Mouse (Mus musculus) forebrain, embryonic 15.5 days (tissue): ENCODE results near the gene Zcchc2. TPM values are rescaled to one million over a fixed set of nuclear protein-coding genes. Genes with fewer than 3 reads are reported as not detected.

ENCODE experiments used
- ATAC-seq: fragments of 200-750 bp; cut with Nextera tagmentation; replicated peaks from 2 replicates; pipeline ENCODE4 v1.8.0; 2017; ENCODE audit warnings: mild to moderate bottlenecking, moderate TSS enrichment, moderate library complexity
- H3K27ac ChIP-seq: fragments of 300-500 bp; sonication (generic); replicated peaks from 2 replicates; pipeline ENCODE4 v1.5.1; 2015; ENCODE audit warnings: mild to moderate bottlenecking, inconsistent platforms
- H3K27me3 ChIP-seq: fragments of 300-500 bp; sonication (generic); 2 replicates; pipeline ENCODE4 v1.6.1; 2015; ENCODE audit warnings: inconsistent platforms
- H3K36me3 ChIP-seq: fragments of 300-500 bp; sonication (generic); 2 replicates; pipeline ENCODE4 v1.6.1; 2015; ENCODE audit warnings: mild to moderate bottlenecking, inconsistent platforms
- H3K4me1 ChIP-seq: fragments of 300-500 bp; sonication (generic); 2 replicates; pipeline ENCODE4 v1.6.1; 2015; ENCODE audit warnings: inconsistent platforms
- H3K4me2 ChIP-seq: fragments of 300-500 bp; sonication (generic); replicated peaks from 2 replicates; pipeline ENCODE4 v1.6.1; 2015; ENCODE audit warnings: mild to moderate bottlenecking, inconsistent platforms
- H3K4me3 ChIP-seq: fragments of 300-500 bp; sonication (generic); 2 replicates; pipeline ENCODE4 v1.5.1; 2015; ENCODE audit warnings: mild to moderate bottlenecking, inconsistent platforms
- H3K9ac ChIP-seq: fragments of 300-500 bp; sonication (generic); replicated peaks from 2 replicates; pipeline ENCODE4 v1.6.1; 2015; ENCODE audit warnings: mild to moderate bottlenecking, inconsistent platforms
- H3K9me3 ChIP-seq: fragments of 300-500 bp; sonication (generic); 2 replicates; pipeline ENCODE4 v1.6.1; 2016; ENCODE audit warnings: inconsistent platforms
- WGBS: fragments of 180-500 bp; shearing (Covaris S2); methylation state at CpG from one replicate; pipeline ENCODE4 v1.1.7; 2015; ENCODE audit warnings: mixed read lengths; 5-methylcytosine and 5-hydroxymethylcytosine counted together
- polyA plus RNA-seq: library from polyadenylated mRNA; unstranded; fragments of >200 nt; fragmentation: Nextera tagmentation; extraction: Ambion mirVana; gene quantifications from 2 replicates; pipeline ENCODE4 v1.2.1, GENCODE M21; 2015

Gene Zcchc2
- polyA plus RNA-seq, 1 experiment from 2014 or later: 1.6 TPM

DNA sequence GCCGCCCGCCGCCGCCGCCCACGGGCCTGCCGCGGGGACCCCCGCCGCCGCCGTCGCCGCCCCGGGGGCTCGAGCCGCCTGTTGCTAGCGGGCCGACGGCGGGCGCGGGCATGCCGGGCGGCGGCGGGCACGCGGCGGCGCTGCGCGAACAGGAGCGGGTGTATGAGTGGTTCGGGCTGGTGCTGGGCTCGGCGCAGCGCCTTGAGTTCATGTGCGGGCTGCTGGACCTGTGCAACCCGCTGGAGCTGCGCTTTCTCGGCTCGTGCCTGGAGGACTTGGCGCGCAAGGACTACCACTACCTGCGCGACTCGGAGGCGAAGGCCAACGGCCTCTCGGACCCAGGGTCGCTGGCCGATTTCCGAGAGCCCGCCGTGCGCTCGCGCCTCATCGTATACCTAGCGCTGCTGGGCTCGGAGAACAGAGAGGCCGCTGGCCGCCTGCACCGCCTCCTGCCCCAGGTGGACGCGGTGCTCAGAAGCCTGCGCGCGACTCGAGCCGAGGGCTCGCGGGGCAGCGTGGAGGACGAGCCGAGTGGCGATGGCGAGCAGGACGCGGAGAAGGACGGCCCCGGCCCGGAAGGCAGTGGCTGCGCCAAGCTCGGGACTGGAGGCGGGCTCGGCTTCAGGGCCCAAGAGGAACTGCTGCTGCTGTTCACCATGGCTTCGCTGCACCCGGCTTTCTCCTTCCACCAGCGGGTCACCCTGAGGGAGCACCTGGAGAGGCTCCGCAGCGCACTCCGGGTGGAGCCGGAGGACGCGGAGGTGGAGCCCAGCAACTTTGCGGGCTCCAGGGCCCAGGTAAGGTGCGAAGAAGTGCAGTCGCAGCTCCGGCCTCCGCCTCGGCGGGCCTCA is 930 bp downstream of the Zcchc2 start:
- peak overlapping the region; percentile 67 for H3K9ac ChIP-seq
- H3K4me3 ChIP-seq: peak overlapping the region; percentile 82
- H3K4me2 ChIP-seq: peak overlapping the region; percentile 98
- peak; percentile 12 for ATAC-seq
- WGBS: under 1% methylated on average over 104 of the region's 104 CpGs
- no peaks in the 10 kb centered on the region for H3K9me3 ChIP-seq
- no peaks in the 10 kb centered on the region for H3K36me3 ChIP-seq
- H3K4me1 ChIP-seq: peaks cover 34% of the 10 kb centered on the region
- H3K27me3 ChIP-seq: no peaks in the 10 kb centered on the region
- H3K27ac ChIP-seq: peak overlapping the region; percentile 96

DNA sequence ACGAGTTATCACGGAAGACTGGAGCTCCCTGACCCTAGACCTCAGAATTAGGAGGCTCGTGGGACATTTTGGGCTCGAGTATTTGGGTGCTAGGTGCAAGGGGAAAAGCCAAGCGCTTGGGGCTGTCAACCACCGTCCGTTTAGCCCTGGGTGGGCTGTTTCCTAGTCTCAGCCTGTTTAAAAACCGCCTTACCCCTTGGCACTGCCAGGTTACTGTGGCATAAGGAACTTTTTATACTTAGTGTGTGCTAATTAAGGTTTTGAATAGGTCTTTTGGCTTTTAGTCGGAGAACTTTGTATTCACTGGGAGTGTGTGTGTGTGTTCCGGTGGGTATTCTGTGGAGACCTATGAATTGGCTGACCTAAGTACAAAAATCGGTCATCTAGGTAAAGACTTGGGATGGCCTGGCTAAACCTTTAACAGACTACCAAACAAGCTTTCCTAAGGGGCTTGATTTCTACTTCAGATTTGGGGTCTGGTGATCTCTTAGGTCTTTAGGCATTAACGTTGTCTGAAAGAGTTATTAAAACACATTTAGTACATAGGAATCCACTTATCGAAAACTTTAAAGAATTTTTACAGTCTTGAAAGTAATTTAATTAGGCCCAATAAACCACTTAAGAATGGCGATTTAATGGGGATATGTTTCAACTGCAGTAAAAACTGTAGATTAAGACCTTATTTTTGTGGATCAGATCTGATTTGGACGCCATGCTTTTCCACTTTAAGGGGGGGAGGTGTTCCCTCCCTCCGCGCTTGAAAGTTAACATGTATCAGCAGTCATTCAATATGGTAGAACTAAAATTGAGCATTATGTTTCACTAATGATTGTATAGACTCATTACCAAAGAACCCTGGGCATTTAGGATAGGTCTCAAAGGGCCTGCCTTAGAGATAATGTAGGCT is 2.0 kb downstream of the Zcchc2 start:
- 22% methylated on average over 17 of the region's 17 CpGs for WGBS
- H3K27ac ChIP-seq: no peak overlapping the region

DNA sequence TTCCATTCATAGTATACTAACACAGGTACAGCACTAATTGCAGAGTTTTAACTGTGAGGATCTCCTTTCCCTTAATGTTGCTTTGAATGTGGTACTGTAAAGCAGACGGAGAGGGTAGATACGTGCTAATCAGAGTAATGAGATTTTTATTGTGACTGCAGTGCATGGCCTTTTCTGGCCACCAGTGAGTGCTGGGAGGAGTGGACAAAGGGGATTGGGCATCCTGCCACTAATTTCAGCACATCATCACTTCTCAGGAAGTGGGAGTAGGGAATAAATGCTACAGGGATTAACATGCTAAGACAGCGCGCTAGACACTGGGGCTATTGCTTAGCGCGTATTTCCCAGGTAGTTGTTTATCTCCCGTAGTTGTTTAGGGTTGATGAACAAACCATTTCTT is 3.0 kb downstream of the Zcchc2 start:
- Histone ChIP-seq H3K27ac (no peak overlapping the region), H3K27me3 (no peaks in the 10 kb centered on the region), H3K9me3 (no peaks in the 10 kb centered on the region), H3K4me1 (peaks cover 34% of the 10 kb centered on the region), H3K4me2 (peak overlapping the region; percentile 98), H3K36me3 (no peaks in the 10 kb centered on the region), H3K9ac (peak overlapping the region; percentile 69), H3K4me3 (peak overlapping the region; percentile 82)
- 3% methylated on average over 7 of the region's 7 CpGs for WGBS
- no peak for ATAC-seq

More for the DNA sequence above, 2.0 kb downstream of the Zcchc2 start:
- Histone ChIP-seq H3K9ac (peak overlapping the region; percentile 67), H3K36me3 (no peaks in the 10 kb centered on the region), H3K27me3 (no peaks in the 10 kb centered on the region), H3K4me2 (peak overlapping the region; percentile 98), H3K4me1 (peaks cover 34% of the 10 kb centered on the region), H3K4me3 (peak overlapping the region; percentile 82), H3K9me3 (no peaks in the 10 kb centered on the region)
- ATAC-seq: no peak

DNA sequence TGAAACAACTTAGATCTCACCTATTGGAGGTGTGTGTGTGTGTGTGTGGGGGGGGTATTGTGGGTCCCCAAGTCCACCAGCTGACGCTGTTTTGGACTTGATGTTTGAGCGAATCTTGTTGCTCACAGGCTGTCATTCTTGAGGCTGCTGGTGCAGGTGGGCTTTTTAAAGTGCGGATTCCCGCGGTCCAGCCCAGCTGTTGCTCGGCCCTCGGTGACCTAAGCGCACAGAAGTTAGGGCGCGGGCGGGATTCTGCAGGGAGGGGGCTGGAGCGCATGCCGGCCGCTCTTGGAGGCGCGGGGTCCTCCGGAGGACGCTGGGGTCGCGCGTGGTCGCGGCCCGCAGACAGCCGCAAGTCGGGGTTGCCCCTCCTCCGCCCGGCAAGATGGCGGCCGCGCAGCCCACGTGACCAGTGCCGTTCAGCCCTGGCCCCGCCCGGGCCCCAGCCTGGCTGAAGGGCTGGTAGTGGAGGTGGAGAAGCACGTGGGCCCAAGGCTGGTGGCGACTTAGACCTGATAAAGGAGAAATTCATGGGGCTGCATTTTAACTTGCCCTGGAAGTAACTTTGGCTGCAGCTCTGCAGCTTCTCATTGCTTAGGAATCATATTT is 3.5 kb downstream of the Zcchc2 start:
- WGBS: under 1% methylated on average over 34 of the region's 37 CpGs
- no peaks in the 10 kb centered on the region for H3K27me3 ChIP-seq
- H3K9me3 ChIP-seq: no peaks in the 10 kb centered on the region
- H3K36me3 ChIP-seq: no peaks in the 10 kb centered on the region
- H3K9ac ChIP-seq: peak overlapping the region; percentile 69
- H3K4me3 ChIP-seq: peak overlapping the region; percentile 82
- peak overlapping the region; percentile 98 for H3K4me2 ChIP-seq
- H3K27ac ChIP-seq: 0 out of 2 replicates have a peak overlapping the region, but pooled peaks have one; percentile 44
- peaks cover 34% of the 10 kb centered on the region for H3K4me1 ChIP-seq
- ATAC-seq: peak; percentile 53

DNA sequence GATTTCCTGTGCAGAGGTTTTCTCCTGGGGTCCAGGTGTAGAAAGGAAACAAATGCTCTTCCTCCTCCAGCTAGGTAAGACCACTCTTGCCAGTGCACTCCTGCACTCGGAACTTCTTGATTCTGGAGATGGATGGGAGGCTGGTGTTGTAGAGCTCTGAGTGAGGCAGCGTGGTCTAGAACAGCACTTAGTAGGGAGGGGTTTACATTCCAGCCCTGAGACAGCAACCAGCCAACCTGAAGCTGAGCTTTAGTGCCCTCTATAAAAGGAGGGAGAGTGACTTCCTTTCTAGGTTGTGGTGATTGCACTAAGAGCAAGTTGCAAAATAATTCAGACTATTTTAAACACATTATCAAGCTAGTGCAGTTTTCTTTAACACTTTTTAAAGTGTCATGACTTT is 5.8 kb downstream of the Zcchc2 start:
- WGBS: 79% methylated on average over 2 of the region's 2 CpGs
- no peaks in the 10 kb centered on the region for H3K36me3 ChIP-seq
- no peak overlapping the region for H3K4me3 ChIP-seq
- no peaks in the 10 kb centered on the region for H3K27me3 ChIP-seq
- no peaks in the 10 kb centered on the region for H3K9me3 ChIP-seq
- no peak for ATAC-seq
- H3K4me2 ChIP-seq: no peak overlapping the region
- no peak overlapping the region for H3K27ac ChIP-seq
- peaks cover 30% of the 10 kb centered on the region for H3K4me1 ChIP-seq
- H3K9ac ChIP-seq: no peak overlapping the region

DNA sequence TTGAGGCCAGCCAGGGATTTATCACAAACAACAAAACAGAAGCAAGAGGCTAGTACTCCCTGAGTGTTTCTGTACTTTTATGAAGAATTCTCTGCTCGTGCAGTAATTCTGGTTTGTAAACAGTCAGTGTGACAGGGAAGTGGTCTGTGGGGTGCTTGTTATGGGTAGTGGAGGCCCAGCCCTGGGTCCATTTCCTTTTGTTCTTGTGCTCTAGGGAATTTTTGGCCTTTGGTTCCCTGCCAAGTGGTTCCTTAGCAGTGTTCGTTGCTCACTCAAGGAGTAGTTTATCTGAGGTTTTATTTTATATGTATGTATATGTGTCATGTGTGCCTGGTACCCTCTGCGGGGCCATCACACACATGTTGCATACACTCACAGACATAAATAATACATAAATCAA is 7.1 kb downstream of the Zcchc2 start:
- Histone ChIP-seq H3K36me3 (no peaks in the 10 kb centered on the region), H3K27ac (no peak overlapping the region), H3K4me2 (no peak overlapping the region), H3K4me3 (no peak overlapping the region), H3K9ac (no peak overlapping the region), H3K4me1 (peaks cover 21% of the 10 kb centered on the region), H3K9me3 (no peaks in the 10 kb centered on the region), H3K27me3 (no peaks in the 10 kb centered on the region)
- WGBS: 37% methylated on average over 3 of the region's 3 CpGs
- no peak for ATAC-seq

DNA sequence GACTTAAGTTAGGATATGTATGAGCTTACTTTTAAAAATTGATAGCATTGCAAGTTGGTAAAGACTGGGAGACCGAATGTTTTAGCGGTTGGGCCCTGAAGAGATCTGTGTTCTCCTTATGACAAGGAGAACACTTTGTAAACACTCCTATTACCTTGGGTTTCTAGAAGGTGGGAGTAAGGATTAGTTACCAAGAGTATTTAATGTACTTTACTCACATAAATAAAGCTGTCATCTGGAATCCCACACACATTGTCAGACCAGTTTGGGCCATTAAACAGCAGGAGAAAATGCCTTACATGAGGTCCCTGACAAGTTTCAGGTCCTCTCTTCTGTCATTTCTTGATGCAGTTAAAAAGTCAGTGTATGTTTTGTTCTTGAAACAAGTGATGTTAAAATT is 9.6 kb downstream of the Zcchc2 start:
- H3K36me3 ChIP-seq: 0 out of 2 replicates have a peak, but pooled peaks cover 6% of the 10 kb centered on the region
- H3K27me3 ChIP-seq: no peaks in the 10 kb centered on the region
- no peak overlapping the region for H3K9ac ChIP-seq
- no peak for ATAC-seq
- 96% methylated on average over 2 of the region's 2 CpGs for WGBS
- H3K4me2 ChIP-seq: no peak overlapping the region
- H3K27ac ChIP-seq: no peak overlapping the region
- no peak overlapping the region for H3K4me3 ChIP-seq
- H3K9me3 ChIP-seq: no peaks in the 10 kb centered on the region
- H3K4me1 ChIP-seq: no peaks in the 10 kb centered on the region

DNA sequence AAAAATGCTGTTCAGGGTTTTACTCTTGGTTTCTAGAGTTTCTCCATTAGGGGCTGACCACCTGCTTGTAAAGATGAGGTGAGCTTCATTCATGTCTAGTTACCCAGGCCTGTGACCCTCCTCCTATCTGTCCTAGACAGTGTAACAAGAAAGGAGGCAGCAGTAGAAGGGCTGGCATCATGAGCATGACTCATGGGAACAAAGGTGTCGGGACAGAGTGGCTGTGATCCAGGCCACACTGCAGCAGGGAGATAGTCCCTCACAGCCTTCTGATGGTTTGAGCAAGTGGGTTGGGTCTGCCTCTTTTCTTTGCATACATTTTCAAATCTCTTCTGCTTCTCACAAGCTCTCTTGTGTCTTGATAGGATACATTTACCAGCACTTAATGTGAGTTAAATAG is 17.4 kb downstream of the Zcchc2 start:
- H3K4me3 ChIP-seq: no peak overlapping the region
- H3K36me3 ChIP-seq: peaks cover 8% of the 10 kb centered on the region; the same call in 1 of the 2 replicates
- no peak overlapping the region for H3K9ac ChIP-seq
- 90% methylated on average over 1 of the region's 1 CpGs for WGBS
- no peak overlapping the region for H3K4me2 ChIP-seq
- H3K27me3 ChIP-seq: no peaks in the 10 kb centered on the region
- H3K4me1 ChIP-seq: no peaks in the 10 kb centered on the region
- H3K27ac ChIP-seq: no peak overlapping the region
- H3K9me3 ChIP-seq: no peaks in the 10 kb centered on the region
- no peak for ATAC-seq

DNA sequence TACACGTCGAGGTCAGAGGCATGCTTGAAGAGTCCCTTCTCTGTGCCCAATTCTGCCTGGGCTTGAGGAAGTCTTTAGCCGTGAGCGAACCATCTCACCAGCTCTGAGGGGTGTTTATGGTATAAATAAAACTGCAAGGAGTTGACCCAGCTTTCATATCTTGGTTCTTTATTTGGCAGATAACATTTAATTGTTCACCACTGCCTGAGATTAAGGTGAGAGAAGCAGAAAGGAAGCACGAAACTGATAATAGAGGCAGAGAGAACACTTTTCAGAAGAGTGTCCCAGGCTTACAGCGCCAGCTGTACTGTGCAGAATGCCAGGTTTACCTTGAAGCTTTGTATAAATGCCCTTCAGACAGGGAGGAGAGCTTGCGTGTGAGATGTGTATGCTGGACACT is 20.9 kb downstream of the Zcchc2 start:
- Histone ChIP-seq H3K27ac (no peak overlapping the region), H3K4me1 (no peaks in the 10 kb centered on the region), H3K9me3 (no peaks in the 10 kb centered on the region), H3K4me2 (no peak overlapping the region), H3K36me3 (no peaks in the 10 kb centered on the region; the same call in 1 of the 2 replicates), H3K4me3 (no peak overlapping the region), H3K27me3 (no peaks in the 10 kb centered on the region), H3K9ac (no peak overlapping the region)
- ATAC-seq: no peak
- WGBS: 91% methylated on average over 7 of the region's 7 CpGs

DNA sequence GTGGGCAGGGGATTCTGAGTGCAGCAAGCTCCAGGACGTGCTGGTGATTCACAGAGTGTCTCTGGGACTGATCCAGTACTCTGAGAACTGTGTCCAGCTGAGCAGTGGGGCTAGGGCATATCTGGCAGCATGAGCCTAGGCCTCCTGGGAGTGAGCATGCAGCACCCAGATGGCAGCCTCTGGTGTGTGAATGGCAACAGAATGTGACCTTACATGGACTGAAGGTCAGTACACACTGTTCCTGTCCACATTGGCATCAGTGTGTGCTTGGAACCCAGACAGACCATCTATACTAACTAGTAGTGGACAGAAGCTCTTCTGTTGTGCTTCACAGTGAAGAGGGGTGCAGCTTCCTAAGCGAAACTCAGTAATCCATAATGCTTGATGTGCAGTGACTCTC is 23.6 kb downstream of the Zcchc2 start:
- H3K27me3 ChIP-seq: no peaks in the 10 kb centered on the region
- H3K9ac ChIP-seq: no peak overlapping the region
- H3K36me3 ChIP-seq: peaks cover 3% of the 10 kb centered on the region; the same call in 1 of the 2 replicates
- no peaks in the 10 kb centered on the region for H3K9me3 ChIP-seq
- H3K4me2 ChIP-seq: no peak overlapping the region
- no peak overlapping the region for H3K27ac ChIP-seq
- WGBS: 89% methylated on average over 2 of the region's 2 CpGs
- no peak overlapping the region for H3K4me3 ChIP-seq
- ATAC-seq: no peak
- no peaks in the 10 kb centered on the region for H3K4me1 ChIP-seq

DNA sequence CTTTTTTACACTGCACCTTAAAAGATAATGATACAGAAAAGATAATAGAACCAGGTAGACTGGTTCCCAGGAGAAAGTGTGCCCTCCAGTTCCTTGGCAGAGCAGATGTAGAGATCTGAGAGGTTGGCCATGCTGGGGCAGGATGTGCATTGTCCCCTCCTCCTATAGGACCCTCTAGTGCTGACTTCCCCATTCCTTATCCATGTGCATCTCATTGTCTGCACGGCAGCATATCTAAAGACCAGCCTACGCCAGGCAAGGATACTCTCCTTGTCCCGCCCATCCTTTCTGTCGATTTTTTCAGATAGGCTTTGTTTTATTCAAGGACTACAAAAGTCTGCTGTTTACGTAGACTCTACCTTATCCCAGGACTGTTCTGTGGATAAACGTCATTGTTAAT is 26.1 kb downstream of the Zcchc2 start:
- H3K36me3 ChIP-seq: peaks cover 3% of the 10 kb centered on the region; the same call in 1 of the 2 replicates
- no peak overlapping the region for H3K27ac ChIP-seq
- 85% methylated on average over 6 of the region's 6 CpGs for WGBS
- no peaks in the 10 kb centered on the region for H3K27me3 ChIP-seq
- no peaks in the 10 kb centered on the region for H3K9me3 ChIP-seq
- no peaks in the 10 kb centered on the region for H3K4me1 ChIP-seq
- no peak for ATAC-seq
- no peak overlapping the region for H3K4me3 ChIP-seq
- H3K9ac ChIP-seq: no peak overlapping the region
- H3K4me2 ChIP-seq: no peak overlapping the region

DNA sequence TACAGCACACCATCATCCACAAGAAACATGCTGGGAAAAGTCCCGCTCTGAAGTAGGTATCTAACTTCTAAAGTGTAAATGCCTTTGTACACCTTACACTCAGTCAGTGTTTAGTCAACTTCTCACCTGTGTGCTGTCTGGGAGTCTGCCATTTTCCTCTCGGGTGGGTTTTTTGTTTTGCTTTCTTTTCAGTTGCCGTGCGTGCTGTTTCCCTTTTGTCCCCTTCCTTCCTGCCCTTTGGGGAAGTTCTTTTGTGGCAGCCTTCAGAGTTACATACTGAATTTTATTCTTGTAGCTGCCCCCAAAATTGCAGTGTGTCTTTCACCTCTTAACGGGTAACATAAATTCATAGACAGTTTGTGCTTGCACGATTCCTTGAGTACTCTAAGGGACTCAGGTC is 29.6 kb downstream of the Zcchc2 start:
- H3K27me3 ChIP-seq: no peaks in the 10 kb centered on the region
- H3K4me1 ChIP-seq: no peaks in the 10 kb centered on the region
- no peaks in the 10 kb centered on the region for H3K9me3 ChIP-seq
- peaks cover 8% of the 10 kb centered on the region for H3K36me3 ChIP-seq
- WGBS: 50% methylated on average over 6 of the region's 6 CpGs
- H3K4me3 ChIP-seq: no peak overlapping the region
- no peak overlapping the region for H3K9ac ChIP-seq
- no peak for ATAC-seq
- H3K4me2 ChIP-seq: no peak overlapping the region
- no peak overlapping the region for H3K27ac ChIP-seq
